Mouse (Mus musculus) granulocyte monocyte progenitor cell, adult 5-6 weeks (primary cell): ENCODE measurements around the gene Cops3. TPM values are rescaled to one million over a fixed set of nuclear protein-coding genes. Genes with fewer than 3 reads are reported as not detected.

ENCODE experiments used
- ATAC-seq: replicated peaks from 2 replicates; pipeline ENCODE4 v1.8.0; 2016; ENCODE audit warnings: mild to moderate bottlenecking, moderate TSS enrichment, inconsistent platforms; ENCODE audit not compliant: poor library complexity, severe bottlenecking
- total RNA-seq, 2 experiments: library from RNA; stranded (forward) in 1 of 2; stranded (reverse) in 1 of 2; fragments of 200-712, 200-1000 nt in 1 of 2; fragments of >200 nt in 1 of 2; fragmentation: Nextera tagmentation in 1 of 2; gene quantifications; 2 replicates each; pipeline ENCODE4 v1.2.3; 2014 to 2017

Cops3 gene
- total RNA-seq, 2 experiments from 2014 or later = 166 to 200 TPM

- ATAC-seq = no peak
These were observed 26.4 kb downstream of the Cops3 start for GRCm38 (mm10) chr11:59813276-59813675.

- ATAC-seq = no peak
These were observed 28.4 kb downstream of the Cops3 start for GRCm38 (mm10) chr11:59811211-59811610.

- ATAC-seq = no peak
These were observed 29.0 kb downstream of the Cops3 start for GRCm38 (mm10) chr11:59810480-59811158.

GRCm38 (mm10) chr11:59809670-59810474 lies 29.8 kb downstream of the Cops3 start, which contains the start of gene Flcn:
TSS of gene Flcn (minus strand) at chr11:59810016.
- ATAC-seq = peak; percentile 85

GRCm38 (mm10) chr11:59809071-59809669 lies 30.5 kb downstream of the Cops3 start:
- ATAC-seq = peak; percentile 34

DNA sequence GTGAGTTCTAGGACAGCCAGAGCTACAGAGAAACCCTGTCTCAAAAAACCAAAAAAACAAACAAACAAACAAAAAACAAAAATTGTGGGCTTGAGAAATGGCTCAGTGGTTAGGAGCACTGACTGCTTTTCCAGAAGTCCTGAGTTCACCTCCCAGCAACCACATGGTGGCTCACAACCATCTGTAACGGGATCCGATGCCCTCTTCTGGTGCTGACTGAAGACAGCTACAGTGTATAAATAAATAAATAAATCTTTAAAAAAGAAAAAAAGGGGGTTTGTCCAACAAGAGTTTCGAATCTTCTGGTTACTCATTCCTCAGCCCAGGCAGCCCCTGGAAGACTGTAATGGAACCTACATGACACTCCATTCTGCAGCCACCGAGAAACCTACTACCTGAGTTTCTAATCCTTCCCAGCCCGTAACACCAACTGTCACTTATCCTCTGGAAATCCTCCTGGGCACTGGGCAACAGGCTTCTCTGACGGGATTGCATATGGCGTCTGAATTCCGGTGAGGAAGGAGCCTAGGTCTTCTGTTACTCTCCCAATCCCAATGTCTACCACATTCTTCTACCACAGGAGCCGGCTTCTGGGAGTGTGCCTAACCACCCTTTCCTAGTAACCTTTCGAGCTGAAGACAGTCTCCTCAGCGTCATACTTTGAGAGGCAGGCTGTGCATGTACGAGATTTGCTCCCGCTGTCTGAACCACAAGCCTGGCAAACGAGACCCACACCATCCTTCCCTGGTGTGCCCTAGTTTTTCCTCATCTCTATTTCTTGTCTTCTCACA lies 31.3 kb downstream of the Cops3 start:
- ATAC-seq = no peak

DNA sequence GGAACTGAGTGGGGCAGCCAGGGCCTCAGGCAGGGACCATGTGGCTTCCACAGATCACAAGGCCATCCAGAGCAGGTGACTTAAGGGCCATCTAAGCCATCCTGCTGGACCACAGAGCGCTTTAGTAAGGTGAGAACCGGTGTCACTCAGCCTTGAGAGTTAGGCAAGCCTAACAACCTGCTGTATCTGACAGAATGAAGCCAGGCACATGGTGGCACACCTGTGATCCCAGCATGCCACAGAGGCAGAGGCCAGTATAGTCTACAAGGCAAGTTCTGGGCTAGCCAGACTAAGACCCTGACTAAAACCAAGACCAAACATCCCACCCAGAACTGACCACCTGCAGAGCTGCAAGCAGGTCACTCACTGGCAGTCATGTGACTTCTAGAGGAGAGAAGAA lies 34.0 kb downstream of the Cops3 start:
- ATAC-seq = no peak

DNA sequence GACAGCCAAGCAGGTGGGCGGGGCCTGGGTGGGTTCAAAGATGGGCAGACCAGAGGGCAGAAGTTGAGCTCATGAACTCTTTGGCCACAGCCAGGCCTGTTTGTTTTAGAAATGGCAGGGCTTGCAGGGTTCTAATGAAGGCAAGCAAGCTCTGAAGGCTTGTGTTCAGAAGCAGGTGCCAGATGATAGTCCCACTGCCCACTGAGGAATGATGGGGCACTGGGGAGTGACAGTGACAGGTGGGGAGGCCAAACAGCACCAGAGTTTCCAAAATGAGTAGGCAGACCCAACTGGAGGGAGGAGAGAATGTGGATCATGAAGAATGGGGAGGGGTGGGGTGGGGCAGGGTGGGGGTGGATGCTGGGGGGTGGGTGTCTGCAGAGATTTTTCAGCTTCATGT lies 34.4 kb downstream of the Cops3 start:
- ATAC-seq = no peak

DNA sequence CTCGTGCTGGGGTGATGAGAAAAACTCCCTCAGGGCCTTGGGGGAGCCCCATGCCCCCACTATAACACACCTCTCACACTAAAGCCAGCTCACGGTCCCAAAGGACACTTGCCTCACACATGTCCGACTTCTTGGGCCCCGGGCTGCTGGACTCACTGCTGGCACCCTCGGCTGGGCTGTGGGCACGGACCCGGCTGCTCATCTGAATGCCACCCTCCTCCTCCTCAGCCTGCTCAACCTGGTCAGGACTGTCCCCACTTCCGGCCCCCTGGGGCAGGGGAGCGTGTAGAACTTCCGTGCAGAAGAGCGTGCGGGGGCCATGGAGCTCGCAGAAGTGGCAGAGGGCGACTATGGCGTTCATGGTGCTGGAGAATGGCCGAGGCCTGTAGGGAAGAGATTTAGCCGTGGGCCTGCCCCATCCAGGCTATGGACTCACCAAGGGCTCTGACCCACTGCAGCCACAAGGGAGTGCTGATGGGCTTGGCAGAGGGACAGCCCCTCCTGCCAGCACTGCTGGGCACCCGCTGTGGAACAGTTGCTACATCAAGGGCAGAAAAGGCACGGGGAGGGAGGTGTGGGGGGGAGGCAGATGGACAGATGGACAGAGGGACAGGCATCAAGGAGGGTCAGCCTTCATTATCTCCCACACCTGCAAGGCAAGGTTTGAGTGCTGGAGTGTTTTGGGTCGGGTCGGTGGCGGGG lies 35.1 kb downstream of the Cops3 start:
- no peak for ATAC-seq

DNA sequence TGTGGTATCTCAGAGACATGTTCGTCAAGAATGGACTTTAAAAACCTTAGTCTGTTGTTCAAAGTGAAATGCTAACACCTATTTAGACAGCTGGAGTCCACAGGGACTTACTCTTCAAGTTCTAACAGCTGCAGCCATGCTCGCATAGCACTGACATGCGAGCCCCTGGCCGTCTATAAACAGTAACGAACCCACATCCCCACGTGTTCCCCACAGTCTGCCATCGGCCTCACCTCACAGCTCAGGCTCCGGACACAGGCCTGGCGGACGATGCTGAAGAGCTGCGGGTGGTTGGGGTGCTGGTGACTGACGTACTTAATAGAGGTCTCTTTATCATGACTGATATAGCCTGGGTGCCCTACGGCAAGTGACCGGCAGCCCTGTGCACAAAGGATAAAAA lies 36.1 kb downstream of the Cops3 start:
- no peak for ATAC-seq

- ATAC-seq = no peak
These were observed 37.8 kb downstream of the Cops3 start for GRCm38 (mm10) chr11:59801881-59802280.

DNA sequence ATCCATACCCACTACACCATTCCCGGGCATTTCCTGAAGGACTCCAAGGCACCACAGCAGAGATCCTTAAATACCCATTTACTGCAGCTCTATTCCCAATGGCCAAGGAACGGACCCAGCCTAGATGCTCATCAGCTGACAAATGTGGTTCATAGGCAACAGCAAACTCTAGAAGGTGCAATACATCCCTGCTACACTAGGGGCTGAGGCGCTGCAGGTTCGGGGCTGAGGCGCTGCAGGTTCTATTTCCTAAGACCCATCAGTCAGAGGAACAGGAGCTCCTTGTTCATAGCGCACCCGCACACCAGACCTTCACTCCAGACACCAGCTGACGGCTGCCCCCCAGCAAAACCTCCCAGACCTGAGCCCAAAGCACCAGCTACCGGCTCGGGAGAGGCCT lies 39.2 kb downstream of the Cops3 start:
- no peak; the same call in 1 of the 2 replicates for ATAC-seq

DNA sequence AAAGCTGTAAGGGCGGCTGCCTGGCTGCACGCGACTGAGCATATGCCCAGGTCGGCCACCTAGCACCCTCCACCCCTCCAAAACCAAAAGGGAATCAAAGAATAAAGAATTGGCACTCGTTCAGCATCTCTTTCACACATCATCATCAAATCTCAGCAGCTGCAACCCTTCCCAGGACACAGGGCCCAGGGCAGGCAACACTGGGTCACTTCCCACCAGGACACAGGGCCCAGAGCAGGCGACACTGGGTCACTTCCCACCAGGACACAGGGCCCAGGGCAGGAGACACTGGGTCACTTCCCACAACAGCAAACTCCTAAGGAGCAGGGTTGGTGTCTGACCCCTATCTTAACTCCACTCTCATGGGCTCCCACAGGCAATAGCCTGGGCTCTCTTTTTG lies 46.2 kb downstream of the Cops3 start:
- no peak for ATAC-seq

DNA sequence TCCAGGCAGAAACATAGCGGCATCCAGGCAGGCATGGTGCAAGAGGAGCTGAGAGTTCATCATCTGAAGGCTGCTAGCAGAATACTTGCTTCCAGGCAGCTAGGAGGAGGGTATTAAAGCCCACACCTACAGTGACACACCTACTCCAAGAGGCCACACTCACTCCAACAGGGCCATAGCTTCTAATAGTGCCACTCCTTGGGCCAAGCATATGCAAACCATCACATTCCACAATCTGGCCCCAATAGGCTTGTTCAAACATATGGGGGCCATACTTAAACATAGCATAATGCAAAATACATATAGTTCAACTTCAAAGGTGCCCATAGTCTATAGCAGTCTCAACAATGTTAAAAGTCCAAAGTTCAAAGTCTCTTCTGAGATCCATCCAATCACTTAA lies 50.3 kb downstream of the Cops3 start:
- no peak for ATAC-seq

DNA sequence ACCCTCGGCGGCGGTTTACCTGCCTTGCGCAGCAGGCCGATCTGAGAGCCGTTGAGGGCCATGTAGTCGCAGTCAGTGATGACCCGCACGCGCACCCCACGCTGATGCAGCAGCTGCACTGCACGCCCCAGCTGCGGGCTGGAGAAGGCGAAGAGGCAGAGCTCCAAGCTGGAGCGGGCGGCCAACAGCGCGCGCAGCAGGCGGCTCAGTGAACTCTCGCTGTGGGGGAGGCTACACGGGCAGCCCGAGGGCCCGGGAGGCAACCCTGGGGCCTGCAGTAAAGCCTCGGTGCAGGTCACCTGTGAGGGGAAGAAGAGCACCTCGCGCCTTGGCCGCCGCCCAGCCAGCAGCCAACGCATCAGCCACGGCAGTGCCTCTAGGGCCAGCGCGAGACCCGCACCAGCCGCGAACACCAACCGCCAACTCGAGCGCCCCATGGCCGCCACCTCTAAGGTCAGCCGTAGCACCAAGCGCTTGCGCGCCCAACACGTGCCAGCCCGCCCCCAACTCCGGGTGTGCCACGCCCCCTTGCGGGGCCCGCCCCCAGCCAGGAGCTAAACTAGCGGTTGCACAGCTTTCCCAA lies 52.3 kb downstream of the Cops3 start, which contains the start of gene Pld6:
Gene Pld6 (minus strand): TSS at position 447 of the 583 bp plus-strand sequence.
- peak; percentile 94 for ATAC-seq

DNA sequence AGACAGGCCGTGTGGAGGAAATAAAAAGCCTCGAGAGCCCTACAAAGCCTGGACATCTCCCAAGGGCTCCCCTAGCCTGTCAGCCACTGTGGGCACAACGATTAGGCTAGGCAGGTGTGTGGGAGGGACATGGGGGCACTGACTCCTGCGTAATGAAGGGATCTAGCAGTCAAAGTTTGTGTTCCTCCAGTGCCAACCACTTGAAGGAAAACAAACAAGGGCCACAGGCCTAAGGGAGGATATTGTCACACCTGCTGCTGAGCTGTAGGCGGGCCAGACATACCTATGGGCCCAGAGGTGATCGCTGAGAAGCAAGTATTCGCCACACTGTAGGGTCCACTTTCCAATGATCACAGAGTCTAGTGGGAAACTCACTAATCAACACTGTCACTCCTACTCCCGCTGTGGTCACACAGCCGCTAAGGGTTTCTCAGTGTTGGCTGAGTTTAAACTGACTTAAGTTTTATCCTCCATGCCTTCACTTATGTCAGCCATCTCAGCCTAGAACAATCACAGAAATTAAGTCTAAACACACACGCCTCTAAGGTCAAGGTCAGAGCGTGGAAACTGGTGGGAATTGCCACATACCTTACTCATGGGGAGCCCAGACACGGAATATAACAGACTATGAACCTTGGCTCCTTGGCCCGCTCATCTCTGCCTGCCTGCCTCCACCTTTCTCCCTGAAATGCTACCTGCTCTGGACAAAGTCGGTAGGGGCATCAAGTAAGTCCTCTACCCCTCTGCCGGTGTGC lies 53.0 kb downstream of the Cops3 start:
- ATAC-seq = peak; percentile 9; the same call in 1 of the 2 replicates

GRCm38 (mm10) chr11:59783591-59783990 lies 56.0 kb downstream of the Cops3 start:
- ATAC-seq = no peak

GRCm38 (mm10) chr11:59782091-59782590 lies 57.5 kb downstream of the Cops3 start:
- no peak for ATAC-seq

GRCm38 (mm10) chr11:59780241-59780640 lies 59.4 kb downstream of the Cops3 start:
- no peak for ATAC-seq
